Mouse (Mus musculus): ENCODE results near the gene Syngr3. TPM values are rescaled to one million over a fixed set of nuclear protein-coding genes. Genes with fewer than 3 reads are reported as not detected.

Syngr3 gene
- total and polyA plus RNA-seq, 2 experiments from 2014 or later: 221 to 290 TPM

DNA sequence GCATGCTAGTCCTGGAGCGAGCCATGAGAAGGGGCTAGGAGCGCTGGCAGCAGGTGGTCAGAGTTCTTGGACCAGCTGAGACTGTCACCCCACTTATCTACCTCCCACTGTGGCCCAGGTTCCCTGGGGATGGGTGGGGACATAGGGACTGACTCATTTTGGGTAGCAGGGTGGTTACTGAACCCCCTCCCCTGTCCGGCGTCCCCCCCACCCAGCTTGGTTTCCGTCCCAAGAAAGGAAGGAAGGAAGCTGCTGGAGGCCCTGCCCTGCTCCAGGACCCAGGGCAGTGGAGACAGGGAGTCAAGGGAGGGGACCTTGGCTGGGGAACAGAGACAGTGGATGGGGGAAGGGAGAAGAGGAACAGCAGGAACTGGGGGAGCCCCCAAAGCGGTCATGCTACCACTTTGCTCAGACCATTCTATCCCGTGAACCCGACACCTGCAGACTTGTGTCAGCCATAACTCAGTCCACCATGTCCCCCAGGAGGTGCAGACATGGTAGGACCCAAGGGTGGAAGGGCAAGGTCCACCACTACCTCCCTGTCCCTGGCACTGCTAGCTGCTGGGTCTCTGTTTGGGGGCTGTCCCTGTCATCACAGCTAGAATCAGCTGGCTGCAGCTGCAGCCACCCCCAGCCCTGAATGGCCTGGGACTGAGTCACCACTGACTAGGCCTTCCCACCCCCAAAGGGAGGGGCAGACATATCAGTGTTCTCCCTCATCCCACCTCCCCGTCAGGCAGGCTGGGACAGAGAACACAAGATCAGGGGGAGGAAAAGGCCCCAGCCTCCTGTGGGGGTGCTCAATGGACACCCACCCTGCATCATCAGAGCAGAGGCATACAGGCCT lies 44.7 kb downstream of the Syngr3 start:
- Histone ChIP-seq H3K4me1 (ENCODE audit: insufficient read depth) (peaks cover 4% of the 10 kb centered on the region; the same call in 1 of the 2 replicates), H3K4me3 (ENCODE audit: low read depth, low read length) (no peak overlapping the region), H3K9ac (no peak overlapping the region), H3K9me3 (ENCODE audit: low read length) (no peaks in the 10 kb centered on the region), H3K27me3 (ENCODE audit: insufficient read depth, low read length) (no peaks in the 10 kb centered on the region), H3K36me3 (ENCODE audit: insufficient read depth) (peaks cover 4% of the 10 kb centered on the region; the same call in 1 of the 2 replicates), H3K4me2 (ENCODE audit: low read depth) (no peak overlapping the region), H3K27ac (ENCODE audit: low read depth, low read length) (no peak overlapping the region)
- ATAC-seq: no peak
- no peak for DNase-seq
- TF ChIP-seq CTCF (IDR thresholded peaks at IDR 0.05; ENCODE audit: low read depth): no peak
- 82% methylated on average over 9 of the region's 9 CpGs for WGBS

- Histone ChIP-seq H3K4me1 (ENCODE audit: insufficient read depth) (no peaks in the 10 kb centered on the region), H3K27me3 (ENCODE audit: insufficient read depth, low read length) (no peaks in the 10 kb centered on the region), H3K9me3 (ENCODE audit: low read length) (no peaks in the 10 kb centered on the region), H3K4me2 (ENCODE audit: low read depth) (no peak overlapping the region), H3K4me3 (ENCODE audit: low read depth, low read length) (no peak overlapping the region), H3K27ac (ENCODE audit: low read depth, low read length) (0 out of 2 replicates have a peak overlapping the region, but pooled peaks have one; percentile 15), H3K9ac (no peak overlapping the region), H3K36me3 (ENCODE audit: insufficient read depth) (peaks cover 7% of the 10 kb centered on the region; the same call in 1 of the 2 replicates)
- DNase-seq (no peak), ATAC-seq (no peak)
- 49% methylated on average over 7 of the region's 7 CpGs for WGBS
- TF ChIP-seq CTCF (IDR thresholded peaks at IDR 0.05; ENCODE audit: low read depth): no peak
Measured at GRCm38 (mm10) chr17:24644030-24644715, 45.6 kb downstream of the Syngr3 start.

- H3K4me3 ChIP-seq (ENCODE audit: low read depth, low read length): no peak overlapping the region
- 77% methylated on average over 6 of the region's 6 CpGs for WGBS
- peaks cover 19% of the 10 kb centered on the region for H3K36me3 ChIP-seq (ENCODE audit: insufficient read depth)
- no peaks in the 10 kb centered on the region for H3K4me1 ChIP-seq (ENCODE audit: insufficient read depth)
- TF ChIP-seq CTCF (IDR thresholded peaks at IDR 0.05; ENCODE audit: low read depth): no peak
- H3K27me3 ChIP-seq (ENCODE audit: insufficient read depth, low read length): no peaks in the 10 kb centered on the region
- no peak overlapping the region for H3K9ac ChIP-seq
- ATAC-seq: no peak
- no peak overlapping the region for H3K4me2 ChIP-seq (ENCODE audit: low read depth)
- no peak overlapping the region for H3K27ac ChIP-seq (ENCODE audit: low read depth, low read length)
- DNase-seq: no peak
- no peaks in the 10 kb centered on the region for H3K9me3 ChIP-seq (ENCODE audit: low read length)
Measured at GRCm38 (mm10) chr17:24642791-24643343, 46.9 kb downstream of the Syngr3 start.

- Histone ChIP-seq H3K4me1 (ENCODE audit: insufficient read depth) (no peaks in the 10 kb centered on the region), H3K9ac (no peak overlapping the region), H3K4me2 (ENCODE audit: low read depth) (no peak overlapping the region), H3K36me3 (ENCODE audit: insufficient read depth) (peaks cover 19% of the 10 kb centered on the region), H3K4me3 (ENCODE audit: low read depth, low read length) (no peak overlapping the region), H3K9me3 (ENCODE audit: low read length) (no peaks in the 10 kb centered on the region), H3K27ac (ENCODE audit: low read depth, low read length) (no peak overlapping the region), H3K27me3 (ENCODE audit: insufficient read depth, low read length) (no peaks in the 10 kb centered on the region)
- no peak for TF ChIP-seq CTCF (IDR thresholded peaks at IDR 0.05; ENCODE audit: low read depth)
- ATAC-seq (no peak), DNase-seq (no peak)
- WGBS: 91% methylated on average over 14 of the region's 14 CpGs
Measured at GRCm38 (mm10) chr17:24641944-24642343, 47.8 kb downstream of the Syngr3 start.

- no peaks in the 10 kb centered on the region for H3K4me1 ChIP-seq (ENCODE audit: insufficient read depth)
- H3K4me2 ChIP-seq (ENCODE audit: low read depth): no peak overlapping the region
- no peaks in the 10 kb centered on the region for H3K27me3 ChIP-seq (ENCODE audit: insufficient read depth, low read length)
- H3K9me3 ChIP-seq (ENCODE audit: low read length): no peaks in the 10 kb centered on the region
- H3K36me3 ChIP-seq (ENCODE audit: insufficient read depth): peaks cover 19% of the 10 kb centered on the region
- 93% methylated on average over 15 of the region's 15 CpGs for WGBS
- no peak overlapping the region for H3K27ac ChIP-seq (ENCODE audit: low read depth, low read length)
- H3K4me3 ChIP-seq (ENCODE audit: low read depth, low read length): no peak overlapping the region
- no peak overlapping the region for H3K9ac ChIP-seq
- DNase-seq (no peak), ATAC-seq (no peak)
- TF ChIP-seq CTCF (IDR thresholded peaks at IDR 0.05; ENCODE audit: low read depth): no peak
Measured at GRCm38 (mm10) chr17:24640581-24640980, 49.2 kb downstream of the Syngr3 start.

- no peak for TF ChIP-seq CTCF (IDR thresholded peaks at IDR 0.05; ENCODE audit: low read depth)
- H3K27ac ChIP-seq (ENCODE audit: low read depth, low read length): no peak overlapping the region
- no peak overlapping the region for H3K4me3 ChIP-seq (ENCODE audit: low read depth, low read length)
- WGBS: 89% methylated on average over 7 of the region's 7 CpGs
- H3K27me3 ChIP-seq (ENCODE audit: insufficient read depth, low read length): no peaks in the 10 kb centered on the region
- H3K4me1 ChIP-seq (ENCODE audit: insufficient read depth): no peaks in the 10 kb centered on the region
- ATAC-seq (no peak), DNase-seq (no peak)
- H3K4me2 ChIP-seq (ENCODE audit: low read depth): no peak overlapping the region
- peaks cover 19% of the 10 kb centered on the region for H3K36me3 ChIP-seq (ENCODE audit: insufficient read depth)
- H3K9me3 ChIP-seq (ENCODE audit: low read length): no peaks in the 10 kb centered on the region
- H3K9ac ChIP-seq: no peak overlapping the region
Measured at GRCm38 (mm10) chr17:24640119-24640518, 49.6 kb downstream of the Syngr3 start.

DNA sequence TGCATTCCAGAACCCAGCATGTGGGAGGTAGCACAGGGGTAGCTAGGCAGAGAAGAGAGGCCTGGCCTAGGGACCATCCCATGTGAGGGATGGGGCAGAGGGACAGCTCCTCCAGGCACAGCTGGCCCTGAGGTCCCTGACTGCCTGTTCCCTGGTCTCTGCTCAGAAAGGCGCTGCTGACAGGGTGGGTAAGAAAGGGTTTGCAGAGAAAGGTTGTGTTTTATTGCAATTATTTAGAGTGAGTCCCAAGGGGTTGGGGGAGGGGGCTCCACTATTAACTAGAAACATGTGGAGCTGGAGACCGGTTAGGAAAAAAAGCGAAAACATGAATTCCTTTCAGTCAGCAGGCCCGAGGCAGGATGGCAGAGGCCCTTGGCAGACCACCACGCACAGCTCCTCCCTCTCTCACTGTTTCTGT lies 50.2 kb downstream of the Syngr3 start:
- ATAC-seq (no peak), DNase-seq (no peak)
- H3K4me1 ChIP-seq (ENCODE audit: insufficient read depth): no peaks in the 10 kb centered on the region
- H3K9me3 ChIP-seq (ENCODE audit: low read length): no peaks in the 10 kb centered on the region
- no peak for TF ChIP-seq CTCF (IDR thresholded peaks at IDR 0.05; ENCODE audit: low read depth)
- WGBS: 81% methylated on average over 5 of the region's 5 CpGs
- peaks cover 19% of the 10 kb centered on the region for H3K36me3 ChIP-seq (ENCODE audit: insufficient read depth)
- no peak overlapping the region for H3K4me3 ChIP-seq (ENCODE audit: low read depth, low read length)
- no peak overlapping the region for H3K9ac ChIP-seq
- no peaks in the 10 kb centered on the region for H3K27me3 ChIP-seq (ENCODE audit: insufficient read depth, low read length)
- no peak overlapping the region for H3K27ac ChIP-seq (ENCODE audit: low read depth, low read length)
- no peak overlapping the region for H3K4me2 ChIP-seq (ENCODE audit: low read depth)

Data from forebrain, postnatal 0 days (tissue).